Mouse (Mus musculus) embryonic fibroblast, embryonic 13.5 days (primary cell): ENCODE measurements around the gene Rpl37a.

Source experiments
- CTCF ChIP-seq: IDR thresholded peaks from 2 replicates; pipeline ENCODE4 v1.5.1; 2011; ENCODE audit warnings: mild to moderate bottlenecking, control low read depth, low read length, moderate library complexity, borderline replicate concordance; ENCODE audit not compliant: insufficient read depth
- POLR2A ChIP-seq: IDR thresholded peaks from 2 replicates; pipeline ENCODE4 v1.6.1; 2011; ENCODE audit warnings: low read depth, mild to moderate bottlenecking, control low read depth, low read length, moderate library complexity

GRCm38 (mm10) chr1:72673070-72673469 lies 38.0 kb upstream of the Rpl37a start:
- TF ChIP-seq CTCF: no peak
- TF ChIP-seq POLR2A: no peak
